Mouse (Mus musculus): ENCODE results near the gene Ebf1. TPM values are rescaled to one million over a fixed set of nuclear protein-coding genes. Genes with fewer than 3 reads are reported as not detected.

Ebf1 gene
- polyA plus RNA-seq, 1 experiment from 2014 or later: 111 TPM

GRCm38 (mm10) chr11:44953337-44953736, 336.2 kb downstream of the Ebf1 start:
- Histone ChIP-seq H3K4me3 (ENCODE audit: low read depth, low read length) (no peak overlapping the region), H3K4me1 (replicated peaks; ENCODE audit: control insufficient read depth, insufficient read depth, low read length) (no peaks in the 10 kb centered on the region), H3K4me2 (replicated peaks; ENCODE audit: low read depth, low read length) (no peak overlapping the region), H3K9me3 (ENCODE audit: control insufficient read depth, low read length) (no peaks in the 10 kb centered on the region), H3K9ac (ENCODE audit: low read depth, low read length) (no peak overlapping the region), H3K27ac (ENCODE audit: low read depth, low read length) (no peak overlapping the region), H3K27me3 (ENCODE audit: control insufficient read depth, insufficient read depth, low read length) (no peaks in the 10 kb centered on the region), H3K36me3 (ENCODE audit: control insufficient read depth, insufficient read depth, low read length) (no peaks in the 10 kb centered on the region)
- no peak for ATAC-seq (ENCODE audit: low FRiP score)
- WGBS: 81% methylated on average over 1 of the region's 1 CpGs
- no peak for DNase-seq (ENCODE audit: low spot score)

- Histone ChIP-seq H3K4me3 (ENCODE audit: low read depth, low read length) (no peak overlapping the region), H3K4me2 (replicated peaks; ENCODE audit: low read depth, low read length) (no peak overlapping the region), H3K27ac (ENCODE audit: low read depth, low read length) (no peak overlapping the region), H3K9ac (ENCODE audit: low read depth, low read length) (no peak overlapping the region), H3K27me3 (ENCODE audit: control insufficient read depth, insufficient read depth, low read length) (no peaks in the 10 kb centered on the region), H3K9me3 (ENCODE audit: control insufficient read depth, low read length) (no peaks in the 10 kb centered on the region), H3K36me3 (ENCODE audit: control insufficient read depth, insufficient read depth, low read length) (no peaks in the 10 kb centered on the region), H3K4me1 (replicated peaks; ENCODE audit: control insufficient read depth, insufficient read depth, low read length) (no peaks in the 10 kb centered on the region)
- WGBS: 80% methylated on average over 11 of the region's 11 CpGs
- no peak for ATAC-seq (ENCODE audit: low FRiP score)
- DNase-seq (ENCODE audit: low spot score): no peak
Measured at GRCm38 (mm10) chr11:44953863-44954262, 336.7 kb downstream of the Ebf1 start.

- Histone ChIP-seq H3K4me1 (replicated peaks; ENCODE audit: control insufficient read depth, insufficient read depth, low read length) (no peaks in the 10 kb centered on the region), H3K4me2 (replicated peaks; ENCODE audit: low read depth, low read length) (no peak overlapping the region), H3K27me3 (ENCODE audit: control insufficient read depth, insufficient read depth, low read length) (no peaks in the 10 kb centered on the region), H3K36me3 (ENCODE audit: control insufficient read depth, insufficient read depth, low read length) (no peaks in the 10 kb centered on the region), H3K4me3 (ENCODE audit: low read depth, low read length) (no peak overlapping the region), H3K9ac (ENCODE audit: low read depth, low read length) (no peak overlapping the region), H3K27ac (ENCODE audit: low read depth, low read length) (no peak overlapping the region), H3K9me3 (ENCODE audit: control insufficient read depth, low read length) (no peaks in the 10 kb centered on the region)
- DNase-seq (ENCODE audit: low spot score): no peak
- no peak for ATAC-seq (ENCODE audit: low FRiP score)
- 92% methylated on average over 7 of the region's 7 CpGs for WGBS
Measured at GRCm38 (mm10) chr11:44954362-44954761, 337.2 kb downstream of the Ebf1 start.

GRCm38 (mm10) chr11:44962746-44963440, 345.8 kb downstream of the Ebf1 start:
- Histone ChIP-seq H3K36me3 (ENCODE audit: control insufficient read depth, insufficient read depth, low read length) (no peaks in the 10 kb centered on the region), H3K27ac (ENCODE audit: low read depth, low read length) (no peak overlapping the region), H3K9ac (ENCODE audit: low read depth, low read length) (no peak overlapping the region), H3K9me3 (ENCODE audit: control insufficient read depth, low read length) (no peaks in the 10 kb centered on the region), H3K4me3 (ENCODE audit: low read depth, low read length) (no peak overlapping the region), H3K27me3 (ENCODE audit: control insufficient read depth, insufficient read depth, low read length) (no peaks in the 10 kb centered on the region), H3K4me1 (replicated peaks; ENCODE audit: control insufficient read depth, insufficient read depth, low read length) (no peaks in the 10 kb centered on the region), H3K4me2 (replicated peaks; ENCODE audit: low read depth, low read length) (no peak overlapping the region)
- 87% methylated on average over 14 of the region's 14 CpGs for WGBS
- ATAC-seq (ENCODE audit: low FRiP score) (no peak), DNase-seq (ENCODE audit: low spot score) (no peak)

- 74% methylated on average over 4 of the region's 4 CpGs for WGBS
- no peak for DNase-seq (ENCODE audit: low spot score)
- H3K27me3 ChIP-seq (ENCODE audit: control insufficient read depth, insufficient read depth, low read length): no peaks in the 10 kb centered on the region
- H3K4me1 ChIP-seq (replicated peaks; ENCODE audit: control insufficient read depth, insufficient read depth, low read length): no peaks in the 10 kb centered on the region
- no peaks in the 10 kb centered on the region for H3K36me3 ChIP-seq (ENCODE audit: control insufficient read depth, insufficient read depth, low read length)
- no peak overlapping the region for H3K4me2 ChIP-seq (replicated peaks; ENCODE audit: low read depth, low read length)
- no peak overlapping the region for H3K27ac ChIP-seq (ENCODE audit: low read depth, low read length)
- H3K4me3 ChIP-seq (ENCODE audit: low read depth, low read length): no peak overlapping the region
- no peak overlapping the region for H3K9ac ChIP-seq (ENCODE audit: low read depth, low read length)
- no peaks in the 10 kb centered on the region for H3K9me3 ChIP-seq (ENCODE audit: control insufficient read depth, low read length)
- no peak for ATAC-seq (ENCODE audit: low FRiP score)
Measured at GRCm38 (mm10) chr11:44969011-44969410, 351.9 kb downstream of the Ebf1 start.

- Histone ChIP-seq H3K27me3 (ENCODE audit: control insufficient read depth, insufficient read depth, low read length) (no peaks in the 10 kb centered on the region), H3K4me2 (replicated peaks; ENCODE audit: low read depth, low read length) (no peak overlapping the region), H3K9me3 (ENCODE audit: control insufficient read depth, low read length) (no peaks in the 10 kb centered on the region), H3K27ac (ENCODE audit: low read depth, low read length) (no peak overlapping the region), H3K36me3 (ENCODE audit: control insufficient read depth, insufficient read depth, low read length) (no peaks in the 10 kb centered on the region), H3K4me3 (ENCODE audit: low read depth, low read length) (no peak overlapping the region), H3K9ac (ENCODE audit: low read depth, low read length) (no peak overlapping the region), H3K4me1 (replicated peaks; ENCODE audit: control insufficient read depth, insufficient read depth, low read length) (no peaks in the 10 kb centered on the region; the same call in 1 of the 2 replicates)
- 90% methylated on average over 7 of the region's 7 CpGs for WGBS
- no peak for ATAC-seq (ENCODE audit: low FRiP score)
- DNase-seq (ENCODE audit: low spot score): no peak
Measured at GRCm38 (mm10) chr11:44974271-44974670, 357.2 kb downstream of the Ebf1 start.

- Histone ChIP-seq H3K27ac (ENCODE audit: low read depth, low read length) (no peak overlapping the region), H3K9me3 (ENCODE audit: control insufficient read depth, low read length) (no peaks in the 10 kb centered on the region), H3K9ac (ENCODE audit: low read depth, low read length) (no peak overlapping the region), H3K27me3 (ENCODE audit: control insufficient read depth, insufficient read depth, low read length) (no peaks in the 10 kb centered on the region), H3K4me3 (ENCODE audit: low read depth, low read length) (no peak overlapping the region), H3K4me2 (replicated peaks; ENCODE audit: low read depth, low read length) (no peak overlapping the region), H3K4me1 (replicated peaks; ENCODE audit: control insufficient read depth, insufficient read depth, low read length) (peaks cover 3% of the 10 kb centered on the region), H3K36me3 (ENCODE audit: control insufficient read depth, insufficient read depth, low read length) (no peaks in the 10 kb centered on the region)
- ATAC-seq (ENCODE audit: low FRiP score): no peak
- no peak for DNase-seq (ENCODE audit: low spot score)
- WGBS: 54% methylated on average over 2 of the region's 2 CpGs
Measured at GRCm38 (mm10) chr11:44975151-44975550, 358.0 kb downstream of the Ebf1 start.

GRCm38 (mm10) chr11:44976254-44976802, 359.2 kb downstream of the Ebf1 start:
- WGBS: 83% methylated on average over 5 of the region's 5 CpGs
- Histone ChIP-seq H3K4me1 (replicated peaks; ENCODE audit: control insufficient read depth, insufficient read depth, low read length) (peaks cover 3% of the 10 kb centered on the region), H3K4me3 (ENCODE audit: low read depth, low read length) (no peak overlapping the region), H3K9ac (ENCODE audit: low read depth, low read length) (no peak overlapping the region), H3K4me2 (replicated peaks; ENCODE audit: low read depth, low read length) (no peak overlapping the region), H3K9me3 (ENCODE audit: control insufficient read depth, low read length) (no peaks in the 10 kb centered on the region), H3K27ac (ENCODE audit: low read depth, low read length) (no peak overlapping the region), H3K27me3 (ENCODE audit: control insufficient read depth, insufficient read depth, low read length) (no peaks in the 10 kb centered on the region), H3K36me3 (ENCODE audit: control insufficient read depth, insufficient read depth, low read length) (no peaks in the 10 kb centered on the region)
- no peak for ATAC-seq (ENCODE audit: low FRiP score)
- no peak for DNase-seq (ENCODE audit: low spot score)

- DNase-seq (ENCODE audit: low spot score): peak; percentile 19
- Histone ChIP-seq H3K27me3 (ENCODE audit: control insufficient read depth, insufficient read depth, low read length) (no peaks in the 10 kb centered on the region), H3K4me1 (replicated peaks; ENCODE audit: control insufficient read depth, insufficient read depth, low read length) (peaks cover 3% of the 10 kb centered on the region), H3K4me2 (replicated peaks; ENCODE audit: low read depth, low read length) (no peak overlapping the region), H3K9me3 (ENCODE audit: control insufficient read depth, low read length) (no peaks in the 10 kb centered on the region), H3K4me3 (ENCODE audit: low read depth, low read length) (no peak overlapping the region), H3K9ac (ENCODE audit: low read depth, low read length) (no peak overlapping the region), H3K27ac (ENCODE audit: low read depth, low read length) (no peak overlapping the region), H3K36me3 (ENCODE audit: control insufficient read depth, insufficient read depth, low read length) (no peaks in the 10 kb centered on the region)
- WGBS: 81% methylated on average over 4 of the region's 4 CpGs
- ATAC-seq (ENCODE audit: low FRiP score): peak; percentile 76
Measured at GRCm38 (mm10) chr11:44977921-44978397, 360.8 kb downstream of the Ebf1 start.
